Mouse (Mus musculus): ENCODE data around the gene Mex3b. TPM values are rescaled to one million over a fixed set of nuclear protein-coding genes. Genes with fewer than 3 reads are reported as not detected.

The Mex3b gene
- polyA plus RNA-seq, 1 experiment, result 7.3 TPM

DNA sequence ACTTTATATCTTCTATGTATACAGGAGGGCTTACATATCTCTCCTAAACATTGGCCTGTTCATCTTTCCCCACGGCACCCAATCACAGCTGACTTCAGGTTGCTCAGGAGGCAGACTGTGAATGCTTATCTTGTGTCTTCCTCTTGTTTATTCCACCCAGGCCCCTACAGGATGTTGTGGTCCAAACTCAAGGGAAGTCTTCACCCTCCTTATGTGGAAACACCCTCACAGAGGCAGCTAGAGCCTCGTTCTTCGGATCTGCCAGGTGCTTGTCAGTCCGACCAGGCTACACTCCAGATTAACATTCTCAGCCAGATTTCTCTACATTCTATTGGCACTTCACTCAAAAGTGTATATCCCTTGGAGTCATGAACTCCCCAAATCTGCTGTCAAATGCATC, 32.7 kb upstream of the Mex3b start:
- 26% methylated on average over 4 of the region's 4 CpGs for WGBS
- no peak for TF ChIP-seq CTCF (IDR thresholded peaks at IDR 0.05; ENCODE audit: extremely low read depth, insufficient read depth, insufficient read length, insufficient replicate concordance)
- TF ChIP-seq POLR2A (IDR thresholded peaks at IDR 0.05; ENCODE audit: low read depth, low read length), result no peak
- Histone ChIP-seq H3K4me3 (ENCODE audit: extremely low read depth, insufficient read depth, insufficient read length) (no peak overlapping the region), H3K27me3 (ENCODE audit: control insufficient read depth, insufficient read depth, low read length) (no peaks in the 10 kb centered on the region), H3K4me1 (ENCODE audit: control insufficient read depth, insufficient read depth, insufficient read length) (no peaks in the 10 kb centered on the region), H3K36me3 (ENCODE audit: control insufficient read depth, insufficient read depth, low read length) (no peaks in the 10 kb centered on the region), H3K27ac (ENCODE audit: insufficient read depth, low read length) (no peak overlapping the region)
- DNase-seq (ENCODE audit: low read depth in 1 of 2, low spot score in 2 of 2), result no peak

DNA sequence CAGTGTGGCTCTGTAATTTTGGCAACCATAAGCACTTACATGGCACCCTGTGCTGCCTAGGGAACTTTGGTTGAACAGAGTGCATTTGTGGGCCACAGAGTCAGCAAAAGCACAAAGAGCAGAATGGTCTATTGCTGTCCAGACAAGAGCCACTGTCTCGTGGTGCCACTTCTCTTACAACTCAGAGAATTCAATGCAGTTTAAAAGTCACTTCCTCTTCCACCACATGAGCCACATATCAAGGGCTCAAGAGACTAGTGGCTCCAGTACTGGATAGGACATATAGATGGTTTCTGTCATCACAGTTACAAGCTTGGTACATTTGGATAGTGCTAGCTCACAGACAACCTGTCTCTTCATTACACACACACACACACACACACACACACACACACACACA, 28.7 kb upstream of the Mex3b start:
- H3K4me3 ChIP-seq (ENCODE audit: extremely low read depth, insufficient read depth, insufficient read length), result no peak overlapping the region
- H3K27ac ChIP-seq (ENCODE audit: insufficient read depth, low read length), result no peak overlapping the region
- 24% methylated on average over 1 of the region's 1 CpGs for WGBS
- no peak for TF ChIP-seq CTCF (IDR thresholded peaks at IDR 0.05; ENCODE audit: extremely low read depth, insufficient read depth, insufficient read length, insufficient replicate concordance)
- TF ChIP-seq POLR2A (IDR thresholded peaks at IDR 0.05; ENCODE audit: low read depth, low read length), result no peak
- no peaks in the 10 kb centered on the region for H3K27me3 ChIP-seq (ENCODE audit: control insufficient read depth, insufficient read depth, low read length)
- H3K4me1 ChIP-seq (ENCODE audit: control insufficient read depth, insufficient read depth, insufficient read length), result peaks cover 6% of the 10 kb centered on the region; the same call in 1 of the 2 replicates
- no peak for DNase-seq (ENCODE audit: low read depth in 1 of 2, low spot score in 2 of 2)
- no peaks in the 10 kb centered on the region for H3K36me3 ChIP-seq (ENCODE audit: control insufficient read depth, insufficient read depth, low read length)

DNA sequence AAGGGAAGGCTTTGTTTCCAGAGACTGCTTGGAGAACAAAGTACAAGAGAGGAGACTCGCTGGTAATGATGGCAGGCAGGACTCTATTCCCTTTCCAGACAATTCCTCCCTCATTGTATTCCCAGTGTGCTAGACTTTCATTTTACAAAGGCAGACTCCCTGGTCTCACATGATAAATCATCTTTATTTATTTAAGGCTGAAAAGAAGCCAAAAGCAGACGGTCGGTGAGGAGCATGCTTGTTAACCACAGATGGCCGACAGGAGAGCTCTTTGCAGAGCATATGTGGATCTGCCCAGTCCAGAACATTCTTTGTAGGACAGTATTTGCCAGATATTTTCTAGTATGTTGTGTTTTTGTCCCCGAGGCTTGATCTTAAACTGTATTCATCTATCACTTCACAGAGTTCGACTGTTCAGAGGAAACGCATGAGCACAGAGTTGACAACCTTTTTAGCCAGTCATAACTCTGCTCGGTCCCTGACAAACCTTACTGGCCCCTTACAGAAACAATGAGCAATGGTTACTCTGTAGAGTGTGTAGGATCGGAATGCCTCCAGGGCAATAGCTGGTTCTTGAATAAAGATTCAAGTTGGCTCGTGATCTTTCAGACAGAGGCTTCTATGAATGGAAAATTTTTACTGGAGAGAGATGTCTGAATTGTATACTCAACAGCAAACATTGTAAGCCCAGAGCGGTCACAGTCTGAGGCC, 28.0 kb upstream of the Mex3b start:
- no peak for DNase-seq (ENCODE audit: low read depth in 1 of 2, low spot score in 2 of 2)
- Histone ChIP-seq H3K4me1 (ENCODE audit: control insufficient read depth, insufficient read depth, insufficient read length) (peaks cover 6% of the 10 kb centered on the region; the same call in 1 of the 2 replicates), H3K27ac (ENCODE audit: insufficient read depth, low read length) (no peak overlapping the region), H3K4me3 (ENCODE audit: extremely low read depth, insufficient read depth, insufficient read length) (no peak overlapping the region), H3K27me3 (ENCODE audit: control insufficient read depth, insufficient read depth, low read length) (no peaks in the 10 kb centered on the region), H3K36me3 (ENCODE audit: control insufficient read depth, insufficient read depth, low read length) (no peaks in the 10 kb centered on the region)
- 87% methylated on average over 11 of the region's 11 CpGs for WGBS
- TF ChIP-seq CTCF (IDR thresholded peaks at IDR 0.05; ENCODE audit: extremely low read depth, insufficient read depth, insufficient read length, insufficient replicate concordance) (no peak), POLR2A (IDR thresholded peaks at IDR 0.05; ENCODE audit: low read depth, low read length) (no peak)

DNA sequence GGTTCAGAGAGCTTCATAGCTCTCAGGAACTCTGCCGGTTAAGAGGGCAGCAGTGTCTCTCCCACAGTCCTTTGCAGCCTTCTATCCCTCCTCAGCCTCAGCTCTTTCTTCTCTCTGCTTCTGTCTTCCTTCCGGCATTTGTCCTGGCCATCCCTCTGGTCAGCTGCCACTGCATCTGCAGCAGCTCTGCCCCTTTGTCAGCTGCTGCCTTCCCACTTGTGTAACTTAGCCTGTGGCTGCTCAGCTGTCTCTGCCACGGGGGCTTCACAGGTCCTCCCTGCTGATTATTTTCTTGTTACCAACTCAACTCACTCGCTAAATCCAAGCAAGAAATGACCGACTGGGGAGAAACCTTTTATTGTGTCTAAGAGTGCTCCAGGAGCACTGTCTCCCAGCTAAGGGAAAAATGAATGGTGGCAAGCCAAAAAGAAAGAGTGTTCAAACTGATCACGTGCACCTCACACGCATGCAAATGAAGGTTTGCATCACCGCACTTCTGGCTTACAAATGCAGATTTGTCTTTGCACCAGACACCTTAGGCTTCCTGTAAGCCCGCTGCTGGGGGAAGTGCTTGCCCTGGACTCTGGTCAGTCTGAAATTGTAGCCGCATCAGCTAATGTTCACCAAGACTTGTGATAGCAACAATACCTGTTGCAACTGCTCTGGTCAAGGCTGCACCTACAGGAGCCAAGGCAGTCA, 24.8 kb upstream of the Mex3b start:
- 56% methylated on average over 10 of the region's 10 CpGs for WGBS
- Histone ChIP-seq H3K36me3 (ENCODE audit: control insufficient read depth, insufficient read depth, low read length) (no peaks in the 10 kb centered on the region), H3K4me3 (ENCODE audit: extremely low read depth, insufficient read depth, insufficient read length) (no peak overlapping the region), H3K27ac (ENCODE audit: insufficient read depth, low read length) (no peak overlapping the region), H3K4me1 (ENCODE audit: control insufficient read depth, insufficient read depth, insufficient read length) (peaks cover 6% of the 10 kb centered on the region; the same call in 1 of the 2 replicates), H3K27me3 (ENCODE audit: control insufficient read depth, insufficient read depth, low read length) (no peaks in the 10 kb centered on the region)
- TF ChIP-seq CTCF (IDR thresholded peaks at IDR 0.05; ENCODE audit: extremely low read depth, insufficient read depth, insufficient read length, insufficient replicate concordance) (no peak), POLR2A (IDR thresholded peaks at IDR 0.05; ENCODE audit: low read depth, low read length) (no peak)
- DNase-seq (ENCODE audit: low read depth in 1 of 2, low spot score in 2 of 2), result peak; percentile 34 to 38

DNA sequence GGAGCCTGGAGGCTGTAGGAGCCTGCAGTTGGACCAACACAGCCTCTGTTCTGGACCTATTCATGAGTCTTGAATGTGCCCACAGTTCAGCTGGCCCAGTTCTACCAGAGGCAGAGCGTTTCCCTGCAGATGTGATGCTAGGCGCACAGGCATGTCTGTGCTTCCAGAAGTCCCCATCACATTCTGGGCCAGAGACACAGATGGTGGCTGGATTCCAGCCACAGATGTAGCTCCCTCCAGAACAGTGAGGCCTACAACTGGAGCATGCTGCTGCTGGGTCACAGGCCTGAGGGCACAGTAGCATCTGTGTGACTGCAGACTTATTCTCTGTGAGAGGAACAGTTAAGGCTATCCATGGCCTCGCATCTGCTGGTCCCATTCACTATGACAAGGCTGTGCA, 16.4 kb upstream of the Mex3b start:
- Histone ChIP-seq H3K27me3 (ENCODE audit: control insufficient read depth, insufficient read depth, low read length) (no peaks in the 10 kb centered on the region), H3K27ac (ENCODE audit: insufficient read depth, low read length) (no peak overlapping the region), H3K4me3 (ENCODE audit: extremely low read depth, insufficient read depth, insufficient read length) (no peak overlapping the region), H3K4me1 (ENCODE audit: control insufficient read depth, insufficient read depth, insufficient read length) (no peaks in the 10 kb centered on the region), H3K36me3 (ENCODE audit: control insufficient read depth, insufficient read depth, low read length) (no peaks in the 10 kb centered on the region)
- DNase-seq (ENCODE audit: low read depth in 1 of 2, low spot score in 2 of 2), result no peak
- no peak for TF ChIP-seq POLR2A (IDR thresholded peaks at IDR 0.05; ENCODE audit: low read depth, low read length)
- 98% methylated on average over 3 of the region's 3 CpGs for WGBS

DNA sequence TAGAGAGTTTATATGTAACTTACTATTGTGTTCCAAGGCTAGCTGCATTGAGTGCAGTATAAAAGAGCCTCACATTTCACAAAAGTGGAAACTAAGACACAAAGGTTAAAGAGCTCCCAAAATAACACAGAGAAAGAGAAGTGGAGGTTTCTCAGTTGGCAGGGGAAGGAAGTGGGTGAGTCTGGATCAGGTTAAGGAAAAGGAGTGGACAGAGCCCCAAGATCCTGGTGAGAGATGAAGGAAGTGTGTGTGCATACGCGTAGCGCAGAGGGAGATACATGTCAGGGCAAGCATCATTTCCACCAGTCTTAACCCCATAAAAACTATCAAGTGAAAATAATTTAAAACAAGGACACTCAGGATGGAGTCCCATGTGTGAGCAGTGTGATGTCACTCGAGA, 15.5 kb upstream of the Mex3b start:
- WGBS, result 49% methylated on average over 4 of the region's 4 CpGs
- no peak for TF ChIP-seq POLR2A (IDR thresholded peaks at IDR 0.05; ENCODE audit: low read depth, low read length)
- no peak for TF ChIP-seq CTCF (IDR thresholded peaks at IDR 0.05; ENCODE audit: extremely low read depth, insufficient read depth, insufficient read length, insufficient replicate concordance)
- Histone ChIP-seq H3K36me3 (ENCODE audit: control insufficient read depth, insufficient read depth, low read length) (no peaks in the 10 kb centered on the region), H3K4me1 (ENCODE audit: control insufficient read depth, insufficient read depth, insufficient read length) (no peaks in the 10 kb centered on the region), H3K27ac (ENCODE audit: insufficient read depth, low read length) (no peak overlapping the region), H3K27me3 (ENCODE audit: control insufficient read depth, insufficient read depth, low read length) (no peaks in the 10 kb centered on the region), H3K4me3 (ENCODE audit: extremely low read depth, insufficient read depth, insufficient read length) (no peak overlapping the region)
- DNase-seq (ENCODE audit: low read depth in 1 of 2, low spot score in 2 of 2), result no peak

DNA sequence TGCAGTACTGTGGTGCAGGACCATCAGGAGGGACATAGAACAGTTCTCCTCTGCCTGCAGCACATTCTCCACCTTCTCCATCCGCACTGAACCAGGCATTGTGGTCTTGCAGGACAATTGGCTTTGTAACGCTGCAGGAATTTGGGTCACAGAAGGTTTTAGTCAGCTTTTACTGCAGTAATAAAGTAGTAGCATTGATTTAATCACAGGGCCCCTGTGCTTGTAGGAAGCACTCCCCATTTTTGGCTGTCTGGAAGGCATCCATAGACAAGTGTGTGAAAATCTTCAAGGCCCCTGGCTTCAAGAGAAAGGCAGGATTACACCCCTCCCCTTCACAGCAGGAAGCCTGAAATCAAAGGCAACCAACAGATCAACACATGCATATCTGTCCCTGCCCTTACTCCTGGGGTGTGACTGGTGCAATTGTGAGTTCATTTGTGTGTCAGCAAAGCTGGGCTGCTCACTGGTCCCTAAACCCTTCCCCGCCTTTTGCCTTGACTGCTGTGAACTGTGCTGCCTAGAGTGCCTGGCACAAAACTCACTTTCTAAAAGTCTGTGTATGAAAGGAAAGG, 12.9 kb upstream of the Mex3b start:
- Histone ChIP-seq H3K36me3 (ENCODE audit: control insufficient read depth, insufficient read depth, low read length) (no peaks in the 10 kb centered on the region), H3K27me3 (ENCODE audit: control insufficient read depth, insufficient read depth, low read length) (no peaks in the 10 kb centered on the region), H3K4me1 (ENCODE audit: control insufficient read depth, insufficient read depth, insufficient read length) (no peaks in the 10 kb centered on the region), H3K27ac (ENCODE audit: insufficient read depth, low read length) (no peak overlapping the region), H3K4me3 (ENCODE audit: extremely low read depth, insufficient read depth, insufficient read length) (no peak overlapping the region)
- DNase-seq (ENCODE audit: low read depth in 1 of 2, low spot score in 2 of 2), result no peak
- TF ChIP-seq POLR2A (IDR thresholded peaks at IDR 0.05; ENCODE audit: low read depth, low read length), result no peak
- TF ChIP-seq CTCF (IDR thresholded peaks at IDR 0.05; ENCODE audit: extremely low read depth, insufficient read depth, insufficient read length, insufficient replicate concordance), result no peak
- 95% methylated on average over 3 of the region's 3 CpGs for WGBS

Data from spleen, adult 2 months (tissue).